Mouse (Mus musculus): Measurements from ENCODE around the gene 2610318N02Rik.

Gene 2610318N02Rik

DNA sequence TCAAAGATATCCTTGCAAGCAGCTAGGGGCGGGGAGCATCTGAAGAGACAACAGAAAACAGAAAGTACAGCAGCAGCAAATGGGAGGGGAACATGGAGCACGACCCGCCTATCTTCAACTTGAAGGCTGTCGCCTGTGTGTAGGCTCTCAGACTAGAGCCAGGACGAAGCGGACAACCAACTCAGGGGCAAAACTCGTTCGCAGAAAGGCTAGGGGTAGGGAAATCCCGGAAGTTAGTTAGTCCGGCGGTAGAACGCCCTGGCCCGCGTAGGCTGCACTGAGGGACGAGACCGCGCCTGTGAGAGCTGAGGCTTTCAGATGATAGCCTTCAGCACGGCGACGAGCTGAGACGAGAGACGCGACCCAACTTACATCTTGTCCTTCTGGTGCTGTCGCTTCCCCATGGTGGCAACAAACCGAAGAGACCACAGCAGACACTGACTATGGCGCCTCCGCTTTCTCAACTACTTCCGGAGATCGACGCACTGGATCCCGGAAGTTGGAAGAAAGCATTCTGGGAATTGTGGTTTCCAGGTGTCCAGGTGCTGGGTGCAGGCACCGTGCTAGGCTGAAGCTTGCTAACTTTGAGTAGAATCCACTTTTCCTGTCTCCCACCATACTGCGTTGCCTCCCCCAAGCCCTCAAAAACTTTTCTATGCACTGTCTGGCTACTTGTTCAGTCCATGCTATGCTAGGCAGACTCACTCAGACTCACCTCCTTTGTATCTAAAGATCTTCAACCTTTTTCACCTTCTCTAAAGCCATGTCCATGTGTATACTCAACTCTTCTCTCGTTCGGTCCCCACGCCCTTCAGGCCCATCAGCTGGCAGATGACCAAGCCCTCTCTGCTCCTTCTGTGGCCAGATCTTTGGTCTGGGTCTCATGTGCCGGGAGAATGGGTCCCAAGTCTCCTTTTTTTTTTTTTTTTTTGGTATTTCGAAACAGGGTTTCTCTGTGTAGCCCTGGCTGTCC is 13.9 kb downstream of the 2610318N02Rik start, which contains the start of gene Ppil2:
Ppil2 (minus strand) TSS at position 487 of the 973 bp plus-strand sequence.
- ATAC-seq (ENCODE audit: low TSS enrichment) = peak; percentile 98

GRCm38 (mm10) chr16:17104600-17104999 is 20.4 kb downstream of the 2610318N02Rik start:
- no peak for ATAC-seq (ENCODE audit: low TSS enrichment)

DNA sequence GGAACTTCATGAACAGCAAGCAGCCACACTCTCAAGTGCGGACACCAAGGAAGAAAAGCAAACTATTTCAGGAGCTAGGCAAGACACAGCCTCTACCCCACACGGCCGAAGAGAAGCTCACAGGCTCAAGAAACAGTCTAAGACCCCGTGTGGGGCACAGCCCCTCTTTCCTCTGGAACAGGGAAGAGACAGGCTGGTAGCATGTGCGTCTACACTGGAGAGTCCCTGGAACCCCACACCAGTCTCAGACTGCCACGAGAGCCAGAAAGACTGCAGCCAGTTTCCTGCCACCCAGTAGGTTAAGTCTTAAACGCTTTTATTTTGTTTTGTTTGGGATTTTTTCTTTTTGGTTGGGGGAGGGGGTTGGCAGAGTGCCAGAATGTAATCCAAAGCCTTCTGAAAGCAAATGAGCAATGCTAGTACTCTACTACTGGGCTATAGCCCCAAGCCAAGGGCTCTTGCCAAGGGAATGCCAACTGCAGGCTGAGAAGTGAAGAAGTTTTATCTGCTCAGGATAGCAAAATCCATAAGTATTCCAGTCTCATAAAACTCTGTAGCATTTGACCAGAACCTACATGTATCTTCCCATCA is 22.2 kb downstream of the 2610318N02Rik start:
- no peak for ATAC-seq (ENCODE audit: low TSS enrichment)

DNA sequence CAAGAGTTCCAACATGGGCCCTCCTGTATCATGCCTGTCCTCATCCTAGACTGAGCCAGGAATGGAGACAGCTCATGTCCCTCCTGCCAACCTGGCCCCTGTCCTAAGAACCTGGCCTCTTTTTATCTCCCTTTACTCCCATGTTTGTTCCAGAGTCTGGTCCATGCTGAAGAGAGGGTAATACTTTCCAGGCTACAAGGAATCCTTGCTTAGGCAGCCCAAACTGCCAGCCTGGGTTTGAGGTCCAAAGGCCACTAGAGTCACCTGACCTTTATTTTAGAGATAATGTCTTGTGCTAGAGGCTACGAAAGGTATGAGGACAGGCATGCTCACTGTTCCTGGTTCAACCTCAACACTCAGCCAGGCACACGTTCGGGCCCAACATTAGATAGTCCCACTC is 28.0 kb downstream of the 2610318N02Rik start:
- ATAC-seq (ENCODE audit: low TSS enrichment) = no peak

DNA sequence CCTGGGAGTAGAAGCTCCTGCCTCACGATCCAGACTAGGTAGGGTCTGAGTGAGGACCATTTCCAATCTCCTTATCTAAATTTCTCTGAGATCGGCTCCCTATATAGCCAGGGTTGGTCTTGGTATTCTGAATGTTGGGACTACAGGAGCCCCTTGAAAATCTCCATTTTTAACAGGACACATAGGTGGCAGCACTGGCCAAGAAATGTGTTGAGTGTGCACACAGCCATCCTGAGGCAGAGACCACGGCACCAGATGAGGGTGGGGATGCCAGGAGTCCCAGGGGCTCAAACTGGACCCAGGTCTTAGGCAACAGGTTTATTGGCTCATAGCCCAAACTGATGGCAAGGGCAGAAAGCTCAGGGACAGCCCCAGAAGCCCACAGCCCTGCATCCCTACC is 36.6 kb downstream of the 2610318N02Rik start:
- no peak for ATAC-seq (ENCODE audit: low TSS enrichment)

DNA sequence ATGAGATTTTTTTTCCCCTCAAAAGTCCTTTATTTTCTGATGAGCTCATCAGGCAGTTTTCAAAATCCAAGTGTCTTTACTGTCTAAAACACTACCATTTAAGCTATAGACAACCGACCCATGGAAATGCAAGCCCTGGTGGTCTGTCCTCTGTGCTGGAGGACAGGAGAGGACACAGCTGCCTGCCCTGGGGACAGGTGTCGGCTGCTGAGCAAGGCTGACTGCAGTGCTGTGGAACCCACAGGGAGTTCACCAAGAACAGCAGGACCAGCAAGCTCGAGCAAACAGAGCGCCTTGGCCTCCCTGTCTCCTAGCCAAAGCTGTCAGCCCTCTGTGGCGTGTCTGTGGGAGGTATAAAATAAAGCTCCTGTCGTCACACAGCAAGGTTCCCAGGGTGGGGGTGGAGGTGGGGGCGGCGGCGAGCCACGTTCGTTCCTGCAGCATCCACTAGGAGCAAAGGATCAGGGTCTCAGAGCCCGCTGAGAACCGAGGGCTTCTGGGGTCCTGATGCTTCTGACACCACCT is 38.2 kb downstream of the 2610318N02Rik start:
- peak; percentile 75 for ATAC-seq (ENCODE audit: low TSS enrichment)

DNA sequence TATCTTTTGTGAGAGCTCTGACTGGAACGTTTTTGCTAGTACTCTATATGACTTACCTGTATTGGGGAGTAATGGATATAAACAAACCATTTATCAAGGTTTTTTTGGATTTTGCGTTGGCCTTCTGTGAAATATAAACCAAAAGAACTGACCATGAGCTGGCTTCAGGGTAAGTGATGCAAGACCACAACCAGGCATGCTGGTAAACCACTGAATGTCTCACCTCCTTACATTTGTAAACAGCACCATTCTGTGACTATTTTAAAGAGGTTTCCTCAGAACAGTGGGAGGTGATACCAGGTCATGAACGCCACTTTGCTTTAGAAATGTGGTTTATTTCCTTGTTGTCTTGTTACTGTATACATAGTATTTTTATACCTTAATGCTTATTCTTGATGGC is 38.7 kb downstream of the 2610318N02Rik start:
- no peak for ATAC-seq (ENCODE audit: low TSS enrichment)

DNA sequence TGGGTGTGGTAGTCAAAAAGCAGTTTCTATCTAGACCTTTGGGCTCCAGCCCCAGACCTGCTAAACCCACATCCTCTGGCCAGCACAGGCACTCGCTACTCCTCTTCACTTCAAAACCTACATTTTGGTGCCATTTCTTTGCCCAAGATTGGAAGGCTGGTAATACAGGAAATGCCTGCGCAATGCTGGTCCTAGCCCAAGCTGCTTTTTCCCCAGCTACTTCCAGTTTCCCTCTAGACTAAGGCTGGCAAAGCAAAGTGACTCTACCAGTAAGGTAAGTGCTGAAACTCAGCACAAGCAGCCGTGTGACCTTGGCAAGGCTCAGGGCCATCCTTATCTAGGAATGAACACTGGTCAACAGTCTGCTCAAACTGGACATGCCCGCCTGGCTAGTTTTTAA is 39.3 kb downstream of the 2610318N02Rik start:
- no peak for ATAC-seq (ENCODE audit: low TSS enrichment)

- ATAC-seq (ENCODE audit: low TSS enrichment) = no peak
Observed at GRCm38 (mm10) chr16:17082121-17082792, 42.7 kb downstream of the 2610318N02Rik start.

GRCm38 (mm10) chr16:17078101-17078500 is 46.9 kb downstream of the 2610318N02Rik start:
- ATAC-seq (ENCODE audit: low TSS enrichment) = no peak

GRCm38 (mm10) chr16:17076869-17077268 is 48.1 kb downstream of the 2610318N02Rik start:
- ATAC-seq (ENCODE audit: low TSS enrichment) = no peak

- no peak for ATAC-seq (ENCODE audit: low TSS enrichment)
Observed at GRCm38 (mm10) chr16:17076301-17076700, 48.7 kb downstream of the 2610318N02Rik start.

- peak; percentile 52 for ATAC-seq (ENCODE audit: low TSS enrichment)
Observed at GRCm38 (mm10) chr16:17073000-17073399, 52.0 kb downstream of the 2610318N02Rik start.

DNA sequence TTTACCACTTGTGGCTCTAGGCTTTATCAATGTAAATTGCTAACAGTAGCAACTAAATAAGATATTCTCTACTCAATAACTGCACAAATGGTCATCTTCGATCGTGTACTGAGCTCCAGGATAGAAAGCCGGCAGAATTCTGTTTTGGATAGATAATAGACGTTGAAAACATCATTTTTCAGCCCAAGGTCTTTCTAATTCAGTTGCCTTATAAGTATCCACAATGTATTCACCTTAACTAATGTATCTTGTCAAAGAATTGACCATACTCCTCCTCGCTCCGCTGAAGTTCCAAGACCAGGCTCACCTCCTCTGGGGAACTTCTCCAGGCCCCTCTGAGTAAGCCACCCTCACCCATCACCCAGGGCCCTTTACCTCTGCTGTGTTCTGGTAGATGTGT is 54.3 kb downstream of the 2610318N02Rik start:
- ATAC-seq (ENCODE audit: low TSS enrichment) = no peak

DNA sequence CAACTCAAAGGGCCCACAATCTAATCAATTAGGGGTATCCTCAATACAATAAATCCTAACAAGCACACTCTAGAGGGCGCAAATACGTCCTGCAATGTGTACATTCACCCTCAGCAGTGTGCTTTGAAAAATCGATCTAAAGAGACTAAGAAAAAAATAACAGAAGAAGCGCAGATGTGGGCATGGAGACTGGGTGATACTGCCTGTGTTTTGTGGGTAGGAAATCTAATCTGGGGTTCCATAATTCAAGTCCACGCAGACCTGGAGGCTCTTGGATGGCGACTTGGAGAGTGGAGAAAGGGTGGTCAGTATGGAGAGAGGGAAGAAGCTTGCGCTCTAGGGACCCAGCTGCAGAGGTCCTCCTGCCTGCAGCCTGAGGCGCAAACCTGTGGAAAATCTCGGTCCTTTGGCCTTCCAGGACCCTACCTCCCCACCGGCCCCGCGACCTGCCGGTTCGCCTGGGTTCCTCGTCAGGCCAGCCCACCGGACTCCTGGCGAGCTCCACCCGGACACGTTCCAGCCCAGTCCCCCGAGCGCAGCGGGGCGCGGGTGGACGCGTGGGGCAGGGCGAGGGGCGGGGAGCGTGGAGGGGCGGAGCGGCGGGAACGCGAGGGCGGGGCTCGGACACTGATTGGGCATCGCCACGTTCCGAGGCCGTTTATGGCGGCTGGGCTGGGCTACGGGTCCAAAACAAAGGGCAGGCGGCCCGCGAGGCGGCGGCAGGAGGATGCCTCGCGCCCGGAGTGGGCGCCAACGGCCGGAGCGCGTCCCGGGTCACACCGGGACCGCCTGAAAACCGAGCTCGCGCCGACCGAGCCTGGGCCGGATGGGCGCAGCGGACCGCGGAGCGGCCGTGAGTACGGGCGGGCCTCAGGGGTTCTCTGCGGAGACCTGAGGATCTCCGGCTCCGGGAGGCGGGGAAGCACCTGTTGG is 55.2 kb downstream of the 2610318N02Rik start, which contains the start of gene Ypel1:
Ypel1 (plus strand) TSS at position 186 of the 933 bp plus-strand sequence.
- ATAC-seq (ENCODE audit: low TSS enrichment) = peak; percentile 85

GRCm38 (mm10) chr16:17067552-17067951 is 57.4 kb downstream of the 2610318N02Rik start:
- no peak for ATAC-seq (ENCODE audit: low TSS enrichment)
